ENCODE assay signal across 17 mouse cellular contexts in the genomic region with DNA sequence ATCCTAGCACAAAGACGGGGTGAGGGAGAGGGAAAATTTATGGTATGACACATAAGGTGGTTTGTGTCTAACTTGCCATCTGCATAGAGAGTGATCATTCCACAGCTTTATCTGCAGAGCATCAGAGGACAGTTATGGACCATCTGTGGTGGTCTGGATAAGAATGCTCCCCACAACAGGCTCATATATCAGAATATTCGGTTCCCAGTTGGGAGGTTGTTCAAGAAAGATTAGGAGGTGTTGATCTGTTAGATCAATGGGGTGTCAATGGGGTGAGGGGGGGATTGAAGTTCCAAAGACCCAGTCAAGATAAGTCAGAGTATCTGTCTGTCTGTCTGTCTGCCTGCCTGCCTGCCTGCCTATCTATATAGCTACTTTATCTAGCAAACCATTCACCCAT.
"Had no signal": no experiment of that assay in that cellular context is flagged by ENCODE, and none has a peak within 500 bp of the region (broad histone marks: within the 10 kb centered on the region; RNA-seq: fewer than 3 reads in every experiment).

No protein-coding gene starts in this region.

- DNase-seq: kidney, adult 8-10 months; kidney, postnatal 36 days; left cerebral cortex, postnatal 4 days; lung, adult 2 months; lung, postnatal 36 days; right cerebral cortex, postnatal 14 days; thymus, adult 2 months; thymus, postnatal 25 days had no signal

- H3K4me3 ChIP-seq: layer of hippocampus, adult 2 months; limb, embryonic 13.5 days; midbrain, embryonic 15.5 days; neural tube, embryonic 13.5 days; stomach, embryonic 15.5 days had no signal

- H3K27ac ChIP-seq: kidney, postnatal 0 days; layer of hippocampus, adult 2 months; limb, embryonic 13.5 days; midbrain, embryonic 15.5 days; neural tube, embryonic 13.5 days; stomach, embryonic 15.5 days had no signal

- ATAC-seq: intestine, embryonic 16.5 days; lung, postnatal 0 days; midbrain, embryonic 15.5 days had no signal

- H3K9ac ChIP-seq: limb, embryonic 13.5 days; midbrain, embryonic 15.5 days; neural tube, embryonic 13.5 days; stomach, embryonic 15.5 days had no signal

- H3K9me3 ChIP-seq: limb, embryonic 13.5 days; midbrain, embryonic 15.5 days; neural tube, embryonic 13.5 days; stomach, embryonic 15.5 days had no signal

- H3K4me2 ChIP-seq: limb, embryonic 13.5 days; midbrain, embryonic 11.5 days; midbrain, embryonic 15.5 days; neural tube, embryonic 13.5 days; stomach, embryonic 15.5 days had no signal

- H3K36me3 ChIP-seq: midbrain, embryonic 15.5 days had no signal

- H3K4me1 ChIP-seq: stomach, embryonic 15.5 days had no signal

- H3K27me3 ChIP-seq: limb, embryonic 13.5 days; midbrain, embryonic 15.5 days; neural tube, embryonic 13.5 days; stomach, embryonic 15.5 days had no signal
